Mouse (Mus musculus): ENCODE measurements around the gene Tgoln1. TPM values are rescaled to one million over a fixed set of nuclear protein-coding genes. Genes with fewer than 3 reads are reported as not detected.

The Tgoln1 gene
- polyA plus RNA-seq, 1 experiment = 37.9 TPM

- H3K4me3 ChIP-seq (ENCODE audit: control insufficient read depth, insufficient read depth, low read length) = no peak overlapping the region
- no peak for TF ChIP-seq CTCF (IDR thresholded peaks at IDR 0.05; ENCODE audit: borderline replicate concordance, control insufficient read depth, extremely low read depth, insufficient read depth, low read length, poor library complexity)
- no peak for TF ChIP-seq POLR2A (IDR thresholded peaks at IDR 0.05; ENCODE audit: control insufficient read depth, extremely low read depth, insufficient read depth, low read length, poor library complexity)
- H3K27me3 ChIP-seq (ENCODE audit: control insufficient read depth, insufficient read depth, low read length) = no peaks in the 10 kb centered on the region
- no peaks in the 10 kb centered on the region; the same call in 1 of the 2 replicates for H3K36me3 ChIP-seq (ENCODE audit: control insufficient read depth, insufficient read depth, low read length)
- no peak for DNase-seq
- peaks cover 13% of the 10 kb centered on the region for H3K4me1 ChIP-seq (replicated peaks; ENCODE audit: control insufficient read depth, insufficient read depth, low read length)
- WGBS = 92% methylated on average over 6 of the region's 6 CpGs
- no peak overlapping the region for H3K27ac ChIP-seq (ENCODE audit: control insufficient read depth, insufficient read depth, low read length)
Observed at GRCm38 (mm10) chr6:72600216-72600615, 16.6 kb downstream of the Tgoln1 start.

DNA sequence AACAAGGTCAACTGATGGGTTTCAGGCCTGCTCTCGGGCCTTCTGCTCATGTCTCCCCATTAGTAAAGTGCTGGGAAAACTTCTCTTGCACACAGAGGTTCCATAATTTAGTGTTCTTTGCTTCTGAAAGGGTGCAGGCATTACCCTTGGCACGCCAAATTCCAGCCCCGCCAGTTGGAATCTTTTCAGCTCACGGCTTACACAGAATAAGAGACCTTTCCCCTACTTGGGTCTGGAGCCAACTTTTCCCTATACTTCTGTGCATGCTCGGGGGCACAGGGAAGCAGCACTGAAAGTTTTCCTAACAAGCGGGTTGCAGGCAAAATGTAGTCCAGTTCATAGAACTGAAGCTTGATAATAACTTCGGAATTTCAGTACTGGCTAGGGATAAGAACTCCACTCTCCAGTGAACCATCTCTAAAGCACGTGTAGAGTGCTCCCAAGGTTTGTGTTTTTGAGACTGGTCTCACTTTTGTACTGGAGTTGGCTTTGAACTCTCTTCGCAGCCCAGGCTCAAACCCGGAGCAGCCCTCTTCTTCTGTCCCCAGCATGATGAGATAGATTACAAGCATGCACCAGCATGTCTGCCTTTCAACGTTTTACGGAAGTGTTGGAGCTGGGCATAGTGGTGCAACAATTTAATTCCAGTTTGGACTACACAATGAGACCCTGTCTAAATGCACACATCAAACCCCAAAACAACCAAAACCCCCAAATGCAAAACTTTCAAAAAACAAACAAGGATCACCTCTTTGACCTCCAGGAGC lies 17.8 kb downstream of the Tgoln1 start:
- no peaks in the 10 kb centered on the region for H3K27me3 ChIP-seq (ENCODE audit: control insufficient read depth, insufficient read depth, low read length)
- H3K27ac ChIP-seq (ENCODE audit: control insufficient read depth, insufficient read depth, low read length) = no peak overlapping the region
- WGBS = 63% methylated on average over 12 of the region's 12 CpGs
- peaks cover 13% of the 10 kb centered on the region for H3K4me1 ChIP-seq (replicated peaks; ENCODE audit: control insufficient read depth, insufficient read depth, low read length)
- TF ChIP-seq POLR2A (IDR thresholded peaks at IDR 0.05; ENCODE audit: control insufficient read depth, extremely low read depth, insufficient read depth, low read length, poor library complexity) (no peak), CTCF (IDR thresholded peaks at IDR 0.05; ENCODE audit: borderline replicate concordance, control insufficient read depth, extremely low read depth, insufficient read depth, low read length, poor library complexity) (no peak)
- H3K4me3 ChIP-seq (ENCODE audit: control insufficient read depth, insufficient read depth, low read length) = peak overlapping the region; percentile 89
- no peak for DNase-seq
- no peaks in the 10 kb centered on the region for H3K36me3 ChIP-seq (ENCODE audit: control insufficient read depth, insufficient read depth, low read length)

- Histone ChIP-seq H3K27ac (ENCODE audit: control insufficient read depth, insufficient read depth, low read length) (no peak within 1 kb of the TSS), H3K4me1 (replicated peaks; ENCODE audit: control insufficient read depth, insufficient read depth, low read length) (peaks cover 13% of the 10 kb centered on the region), H3K36me3 (ENCODE audit: control insufficient read depth, insufficient read depth, low read length) (no peaks in the 10 kb centered on the region), H3K4me3 (ENCODE audit: control insufficient read depth, insufficient read depth, low read length) (peak within 1 kb of the TSS; percentile 89), H3K27me3 (ENCODE audit: control insufficient read depth, insufficient read depth, low read length) (no peaks in the 10 kb centered on the region)
- TF ChIP-seq CTCF (IDR thresholded peaks at IDR 0.05; ENCODE audit: borderline replicate concordance, control insufficient read depth, extremely low read depth, insufficient read depth, low read length, poor library complexity) = no peak
- peak; percentile 61 for TF ChIP-seq POLR2A (IDR thresholded peaks at IDR 0.05; ENCODE audit: control insufficient read depth, extremely low read depth, insufficient read depth, low read length, poor library complexity)
- DNase-seq = peak; percentile 85
- 1% methylated on average over 38 of the region's 38 CpGs for WGBS
Observed at GRCm38 (mm10) chr6:72597956-72598753, 18.6 kb downstream of the Tgoln1 start, which contains the start of the genes Elmod3 and Retsat. Gene Elmod3, minus strand, starts transcription at chr6:72598413. Gene Retsat, plus strand, starts transcription at chr6:72598475.

DNA sequence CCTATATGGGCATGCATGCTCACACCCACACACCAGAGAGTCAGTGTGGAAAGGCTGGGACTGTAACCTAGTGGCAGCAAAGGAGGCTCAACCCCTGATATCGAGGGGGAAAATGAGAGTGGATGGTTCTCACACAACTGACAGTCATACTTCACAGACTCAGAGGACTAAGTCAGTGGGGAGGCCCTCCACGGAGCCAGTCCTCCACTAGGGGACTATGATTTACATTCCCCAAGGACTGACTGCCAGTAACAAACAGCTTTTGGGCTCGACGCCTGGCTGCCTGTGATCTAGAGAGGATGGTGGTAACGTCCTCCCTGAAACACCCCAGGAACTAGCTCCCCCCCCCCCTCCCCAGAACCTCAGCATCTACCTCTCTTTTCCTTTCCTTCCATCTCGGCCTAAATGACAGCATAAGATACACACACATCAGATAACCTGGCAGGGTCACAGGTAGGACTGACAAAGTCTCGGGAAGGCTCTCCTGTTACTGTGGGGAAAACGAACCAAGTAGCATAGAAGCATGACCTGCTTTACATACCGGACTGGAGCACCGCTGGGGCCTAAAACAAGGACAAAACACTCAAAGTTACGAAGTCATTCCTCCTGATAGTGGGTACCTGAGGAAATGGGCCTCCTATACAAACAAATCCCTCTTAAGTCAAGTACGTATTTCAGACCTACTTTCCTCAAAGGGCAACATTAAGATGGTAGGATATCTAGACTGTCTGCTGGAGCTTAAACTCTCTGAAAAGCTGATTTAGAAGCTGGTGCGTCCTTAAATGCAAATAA lies 19.5 kb downstream of the Tgoln1 start:
- TF ChIP-seq POLR2A (IDR thresholded peaks at IDR 0.05; ENCODE audit: control insufficient read depth, extremely low read depth, insufficient read depth, low read length, poor library complexity) (no peak), CTCF (IDR thresholded peaks at IDR 0.05; ENCODE audit: borderline replicate concordance, control insufficient read depth, extremely low read depth, insufficient read depth, low read length, poor library complexity) (no peak)
- H3K4me1 ChIP-seq (replicated peaks; ENCODE audit: control insufficient read depth, insufficient read depth, low read length) = peaks cover 13% of the 10 kb centered on the region
- 48% methylated on average over 13 of the region's 13 CpGs for WGBS
- no peak for DNase-seq
- no peaks in the 10 kb centered on the region for H3K27me3 ChIP-seq (ENCODE audit: control insufficient read depth, insufficient read depth, low read length)
- H3K36me3 ChIP-seq (ENCODE audit: control insufficient read depth, insufficient read depth, low read length) = no peaks in the 10 kb centered on the region
- no peak overlapping the region for H3K4me3 ChIP-seq (ENCODE audit: control insufficient read depth, insufficient read depth, low read length)
- H3K27ac ChIP-seq (ENCODE audit: control insufficient read depth, insufficient read depth, low read length) = peak overlapping the region; percentile 18; the same call in 1 of the 2 replicates

- Histone ChIP-seq H3K4me3 (ENCODE audit: control insufficient read depth, insufficient read depth, low read length) (no peak overlapping the region), H3K27ac (ENCODE audit: control insufficient read depth, insufficient read depth, low read length) (no peak overlapping the region), H3K36me3 (ENCODE audit: control insufficient read depth, insufficient read depth, low read length) (no peaks in the 10 kb centered on the region), H3K4me1 (replicated peaks; ENCODE audit: control insufficient read depth, insufficient read depth, low read length) (peaks cover 13% of the 10 kb centered on the region), H3K27me3 (ENCODE audit: control insufficient read depth, insufficient read depth, low read length) (no peaks in the 10 kb centered on the region)
- TF ChIP-seq POLR2A (IDR thresholded peaks at IDR 0.05; ENCODE audit: control insufficient read depth, extremely low read depth, insufficient read depth, low read length, poor library complexity) (no peak), CTCF (IDR thresholded peaks at IDR 0.05; ENCODE audit: borderline replicate concordance, control insufficient read depth, extremely low read depth, insufficient read depth, low read length, poor library complexity) (no peak)
- WGBS = 88% methylated on average over 5 of the region's 5 CpGs
- no peak for DNase-seq
Observed at GRCm38 (mm10) chr6:72593914-72594313, 22.9 kb downstream of the Tgoln1 start.

All from thymus, adult 2 months (tissue).